Mouse (Mus musculus): ENCODE results near the gene 1700024P04Rik. TPM values are rescaled to one million over a fixed set of nuclear protein-coding genes. Genes with fewer than 3 reads are reported as not detected.

The 1700024P04Rik gene
- polyA plus RNA-seq, 1 experiment from 2014 or later, result not detected

DNA sequence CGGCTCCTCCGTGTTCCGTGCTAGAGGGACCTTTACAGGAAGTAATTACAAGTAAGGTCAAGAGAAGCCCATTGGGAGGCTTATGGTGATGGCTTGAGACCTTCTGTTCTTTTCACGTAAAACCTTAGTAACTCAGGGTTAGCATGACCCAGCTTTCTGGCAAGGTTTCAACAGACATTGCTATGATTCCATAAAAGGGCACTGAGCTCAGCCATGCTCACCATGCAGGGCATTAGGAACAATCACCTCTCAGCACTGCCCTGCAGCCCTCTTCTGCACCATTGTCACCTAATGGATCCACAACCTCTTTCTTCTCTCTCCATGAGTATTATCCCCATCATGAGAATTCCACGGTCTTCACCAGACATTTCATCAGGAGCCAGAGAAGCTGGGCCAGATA is 12.7 kb downstream of the 1700024P04Rik start:
- Histone ChIP-seq H3K27ac (ENCODE audit: low read depth, low read length) (no peak overlapping the region), H3K9me3 (ENCODE audit: control insufficient read depth, low read length) (no peaks in the 10 kb centered on the region), H3K27me3 (ENCODE audit: control insufficient read depth, insufficient read depth, low read length) (no peaks in the 10 kb centered on the region), H3K4me3 (ENCODE audit: low read depth, low read length) (no peak overlapping the region), H3K4me1 (replicated peaks; ENCODE audit: control insufficient read depth, insufficient read depth, low read length) (no peaks in the 10 kb centered on the region), H3K36me3 (ENCODE audit: control insufficient read depth, insufficient read depth, low read length) (no peaks in the 10 kb centered on the region), H3K4me2 (replicated peaks; ENCODE audit: low read depth, low read length) (no peak overlapping the region), H3K9ac (ENCODE audit: low read depth, low read length) (no peak overlapping the region)
- DNase-seq (ENCODE audit: low spot score) (no peak), ATAC-seq (ENCODE audit: low FRiP score) (no peak)
- WGBS, result 75% methylated on average over 5 of the region's 5 CpGs

DNA sequence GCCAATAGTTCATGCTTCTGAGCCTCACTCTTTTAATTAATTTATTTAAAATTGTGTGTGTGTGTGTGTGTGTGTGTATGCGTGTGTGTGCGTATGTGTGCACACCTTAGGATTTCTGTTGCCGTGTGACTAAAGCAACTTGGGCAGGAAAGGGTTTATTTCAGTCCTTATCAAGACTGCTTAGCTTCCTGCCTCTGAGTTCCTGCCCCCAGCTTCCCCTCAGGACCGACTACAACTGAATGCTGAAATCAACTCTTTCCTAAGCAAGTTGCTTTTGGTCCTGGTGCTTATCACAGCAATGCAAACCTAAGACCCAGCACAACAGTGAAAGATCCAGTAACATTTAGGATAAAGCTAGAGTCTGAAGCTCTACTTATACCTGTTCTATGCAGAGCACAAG is 15.8 kb downstream of the 1700024P04Rik start:
- H3K27me3 ChIP-seq (ENCODE audit: control insufficient read depth, insufficient read depth, low read length), result no peaks in the 10 kb centered on the region
- no peak overlapping the region for H3K4me3 ChIP-seq (ENCODE audit: low read depth, low read length)
- no peak for ATAC-seq (ENCODE audit: low FRiP score)
- no peaks in the 10 kb centered on the region for H3K9me3 ChIP-seq (ENCODE audit: control insufficient read depth, low read length)
- H3K4me2 ChIP-seq (replicated peaks; ENCODE audit: low read depth, low read length), result no peak overlapping the region
- no peak for DNase-seq (ENCODE audit: low spot score)
- H3K4me1 ChIP-seq (replicated peaks; ENCODE audit: control insufficient read depth, insufficient read depth, low read length), result no peaks in the 10 kb centered on the region
- H3K36me3 ChIP-seq (ENCODE audit: control insufficient read depth, insufficient read depth, low read length), result no peaks in the 10 kb centered on the region
- H3K9ac ChIP-seq (ENCODE audit: low read depth, low read length), result no peak overlapping the region
- WGBS, result 85% methylated on average over 4 of the region's 4 CpGs
- H3K27ac ChIP-seq (ENCODE audit: low read depth, low read length), result no peak overlapping the region

DNA sequence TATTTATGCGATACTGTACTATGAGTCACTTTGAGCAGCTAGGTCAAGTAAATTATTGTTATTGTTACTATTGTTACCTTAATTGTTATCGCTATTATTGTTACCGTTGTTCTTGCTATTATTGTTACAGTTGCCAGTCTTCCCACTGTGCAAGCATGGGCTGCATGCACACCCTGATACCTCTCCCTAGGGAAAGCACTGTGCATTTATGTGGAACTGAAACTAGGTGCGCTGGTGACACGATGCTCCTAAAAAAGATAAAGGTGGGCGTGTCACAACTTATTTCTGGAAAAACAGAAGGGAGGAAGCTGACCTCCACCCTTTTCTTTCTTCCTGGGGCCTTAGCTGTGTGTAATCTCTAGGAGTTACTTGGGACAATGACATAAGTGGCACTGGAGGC is 16.4 kb downstream of the 1700024P04Rik start:
- no peaks in the 10 kb centered on the region for H3K27me3 ChIP-seq (ENCODE audit: control insufficient read depth, insufficient read depth, low read length)
- H3K27ac ChIP-seq (ENCODE audit: low read depth, low read length), result no peak overlapping the region
- H3K9ac ChIP-seq (ENCODE audit: low read depth, low read length), result no peak overlapping the region
- H3K36me3 ChIP-seq (ENCODE audit: control insufficient read depth, insufficient read depth, low read length), result no peaks in the 10 kb centered on the region
- H3K9me3 ChIP-seq (ENCODE audit: control insufficient read depth, low read length), result no peaks in the 10 kb centered on the region
- no peak overlapping the region for H3K4me3 ChIP-seq (ENCODE audit: low read depth, low read length)
- no peaks in the 10 kb centered on the region for H3K4me1 ChIP-seq (replicated peaks; ENCODE audit: control insufficient read depth, insufficient read depth, low read length)
- ATAC-seq (ENCODE audit: low FRiP score), result no peak
- H3K4me2 ChIP-seq (replicated peaks; ENCODE audit: low read depth, low read length), result no peak overlapping the region
- no peak for DNase-seq (ENCODE audit: low spot score)
- WGBS, result 86% methylated on average over 6 of the region's 6 CpGs

GRCm38 (mm10) chr13:98966583-98966982 is 17.8 kb downstream of the 1700024P04Rik start:
- ATAC-seq (ENCODE audit: low FRiP score) (no peak), DNase-seq (ENCODE audit: low spot score) (no peak)
- H3K4me2 ChIP-seq (replicated peaks; ENCODE audit: low read depth, low read length), result no peak overlapping the region
- H3K9me3 ChIP-seq (ENCODE audit: control insufficient read depth, low read length), result no peaks in the 10 kb centered on the region
- no peak overlapping the region for H3K9ac ChIP-seq (ENCODE audit: low read depth, low read length)
- H3K27ac ChIP-seq (ENCODE audit: low read depth, low read length), result no peak overlapping the region
- WGBS, result 87% methylated on average over 5 of the region's 5 CpGs
- H3K4me3 ChIP-seq (ENCODE audit: low read depth, low read length), result no peak overlapping the region
- no peaks in the 10 kb centered on the region for H3K4me1 ChIP-seq (replicated peaks; ENCODE audit: control insufficient read depth, insufficient read depth, low read length)
- H3K36me3 ChIP-seq (ENCODE audit: control insufficient read depth, insufficient read depth, low read length), result no peaks in the 10 kb centered on the region
- no peaks in the 10 kb centered on the region for H3K27me3 ChIP-seq (ENCODE audit: control insufficient read depth, insufficient read depth, low read length)

- no peak overlapping the region for H3K4me3 ChIP-seq (ENCODE audit: low read depth, low read length)
- ATAC-seq (ENCODE audit: low FRiP score) (no peak), DNase-seq (ENCODE audit: low spot score) (no peak)
- no peaks in the 10 kb centered on the region for H3K4me1 ChIP-seq (replicated peaks; ENCODE audit: control insufficient read depth, insufficient read depth, low read length)
- H3K27me3 ChIP-seq (ENCODE audit: control insufficient read depth, insufficient read depth, low read length), result no peaks in the 10 kb centered on the region
- H3K27ac ChIP-seq (ENCODE audit: low read depth, low read length), result no peak overlapping the region
- H3K4me2 ChIP-seq (replicated peaks; ENCODE audit: low read depth, low read length), result no peak overlapping the region
- H3K9ac ChIP-seq (ENCODE audit: low read depth, low read length), result no peak overlapping the region
- 88% methylated on average over 1 of the region's 1 CpGs for WGBS
- no peaks in the 10 kb centered on the region for H3K9me3 ChIP-seq (ENCODE audit: control insufficient read depth, low read length)
- no peaks in the 10 kb centered on the region for H3K36me3 ChIP-seq (ENCODE audit: control insufficient read depth, insufficient read depth, low read length)
Measured at GRCm38 (mm10) chr13:98963612-98964011, 20.8 kb downstream of the 1700024P04Rik start.

DNA sequence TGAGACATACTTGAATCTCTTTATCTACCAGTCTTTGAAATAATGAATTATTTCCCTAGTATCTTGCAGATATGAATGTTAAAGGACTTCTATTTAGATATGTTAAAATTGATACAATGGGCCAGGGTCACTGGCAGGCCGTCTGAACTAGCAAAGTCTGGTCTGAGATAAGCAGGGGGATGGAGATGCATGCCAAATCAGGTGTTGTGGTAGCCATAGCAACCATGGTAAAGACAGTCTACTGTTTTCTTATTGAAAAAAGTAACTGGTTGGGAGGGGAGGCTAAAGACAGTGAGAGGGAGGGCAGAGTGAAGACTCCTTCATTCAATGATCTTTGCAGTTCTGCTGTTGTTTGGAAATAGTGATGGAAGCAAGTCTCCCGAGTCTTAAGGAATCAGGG is 26.2 kb downstream of the 1700024P04Rik start:
- no peak for ATAC-seq (ENCODE audit: low FRiP score)
- no peak overlapping the region for H3K4me3 ChIP-seq (ENCODE audit: low read depth, low read length)

DNA sequence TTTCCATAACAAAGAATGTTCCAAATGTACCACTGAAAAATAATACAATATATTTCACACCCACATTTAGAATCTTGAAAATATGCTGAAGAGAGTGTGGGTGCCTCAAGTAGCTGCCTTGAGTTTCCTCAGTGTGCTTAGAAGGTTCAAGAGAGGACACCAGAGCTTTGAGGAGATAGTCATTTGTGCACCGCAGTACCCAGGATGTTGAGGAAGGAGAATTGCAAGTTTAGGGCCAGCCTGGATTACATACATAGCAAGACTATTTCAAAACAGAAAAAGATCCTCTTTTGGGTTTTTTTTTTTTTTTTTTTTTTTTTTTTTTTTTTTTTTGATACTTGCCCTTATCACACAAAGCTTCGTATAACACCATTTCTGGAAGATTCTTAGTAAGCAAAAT is 28.2 kb downstream of the 1700024P04Rik start:
- DNase-seq (ENCODE audit: low spot score) (no peak), ATAC-seq (ENCODE audit: low FRiP score) (no peak)
- H3K27me3 ChIP-seq (ENCODE audit: control insufficient read depth, insufficient read depth, low read length), result no peaks in the 10 kb centered on the region
- H3K9me3 ChIP-seq (ENCODE audit: control insufficient read depth, low read length), result no peaks in the 10 kb centered on the region
- no peak overlapping the region for H3K9ac ChIP-seq (ENCODE audit: low read depth, low read length)
- no peak overlapping the region for H3K4me3 ChIP-seq (ENCODE audit: low read depth, low read length)
- no peak overlapping the region for H3K27ac ChIP-seq (ENCODE audit: low read depth, low read length)
- H3K4me2 ChIP-seq (replicated peaks; ENCODE audit: low read depth, low read length), result no peak overlapping the region
- no peaks in the 10 kb centered on the region for H3K36me3 ChIP-seq (ENCODE audit: control insufficient read depth, insufficient read depth, low read length)
- 87% methylated on average over 2 of the region's 2 CpGs for WGBS
- H3K4me1 ChIP-seq (replicated peaks; ENCODE audit: control insufficient read depth, insufficient read depth, low read length), result no peaks in the 10 kb centered on the region

More for the DNA sequence above, 26.2 kb downstream of the 1700024P04Rik start:
- no peak overlapping the region for H3K4me2 ChIP-seq (replicated peaks; ENCODE audit: low read depth, low read length)
- H3K36me3 ChIP-seq (ENCODE audit: control insufficient read depth, insufficient read depth, low read length), result no peaks in the 10 kb centered on the region
- H3K27ac ChIP-seq (ENCODE audit: low read depth, low read length), result no peak overlapping the region
- DNase-seq (ENCODE audit: low spot score), result peak; percentile 30
- 41% methylated on average over 2 of the region's 2 CpGs for WGBS
- no peaks in the 10 kb centered on the region for H3K27me3 ChIP-seq (ENCODE audit: control insufficient read depth, insufficient read depth, low read length)
- H3K4me1 ChIP-seq (replicated peaks; ENCODE audit: control insufficient read depth, insufficient read depth, low read length), result no peaks in the 10 kb centered on the region
- H3K9me3 ChIP-seq (ENCODE audit: control insufficient read depth, low read length), result no peaks in the 10 kb centered on the region
- no peak overlapping the region for H3K9ac ChIP-seq (ENCODE audit: low read depth, low read length)

DNA sequence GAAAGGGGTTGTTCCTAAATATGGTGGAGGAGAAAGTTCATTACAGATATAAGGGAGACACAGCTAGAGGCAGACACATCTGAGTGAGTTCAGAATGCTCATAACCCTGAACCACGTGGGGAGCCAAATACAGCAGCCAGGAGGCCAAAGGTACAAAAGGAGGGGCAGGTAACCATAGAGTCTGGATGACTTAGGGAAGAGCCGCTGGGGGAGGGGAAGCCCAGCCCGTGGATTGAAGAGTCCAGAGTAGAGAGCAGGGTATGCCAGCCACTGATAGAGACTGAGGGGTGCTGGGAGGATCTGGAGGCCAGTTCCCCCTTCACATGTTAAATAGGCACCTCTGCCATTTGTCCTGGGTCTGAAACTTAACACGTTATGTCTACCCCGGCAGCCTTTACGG is 28.7 kb downstream of the 1700024P04Rik start:
- H3K4me2 ChIP-seq (replicated peaks; ENCODE audit: low read depth, low read length), result no peak overlapping the region
- H3K27me3 ChIP-seq (ENCODE audit: control insufficient read depth, insufficient read depth, low read length), result no peaks in the 10 kb centered on the region
- no peak for ATAC-seq (ENCODE audit: low FRiP score)
- WGBS, result 71% methylated on average over 6 of the region's 6 CpGs
- H3K9me3 ChIP-seq (ENCODE audit: control insufficient read depth, low read length), result no peaks in the 10 kb centered on the region
- no peak overlapping the region for H3K9ac ChIP-seq (ENCODE audit: low read depth, low read length)
- H3K36me3 ChIP-seq (ENCODE audit: control insufficient read depth, insufficient read depth, low read length), result no peaks in the 10 kb centered on the region
- H3K4me1 ChIP-seq (replicated peaks; ENCODE audit: control insufficient read depth, insufficient read depth, low read length), result no peaks in the 10 kb centered on the region
- H3K4me3 ChIP-seq (ENCODE audit: low read depth, low read length), result no peak overlapping the region
- no peak overlapping the region for H3K27ac ChIP-seq (ENCODE audit: low read depth, low read length)
- DNase-seq (ENCODE audit: low spot score), result no peak

- no peaks in the 10 kb centered on the region for H3K36me3 ChIP-seq (ENCODE audit: control insufficient read depth, insufficient read depth, low read length)
- no peak overlapping the region for H3K4me2 ChIP-seq (replicated peaks; ENCODE audit: low read depth, low read length)
- ATAC-seq (ENCODE audit: low FRiP score), result no peak
- no peak overlapping the region for H3K4me3 ChIP-seq (ENCODE audit: low read depth, low read length)
- H3K9ac ChIP-seq (ENCODE audit: low read depth, low read length), result no peak overlapping the region
- H3K9me3 ChIP-seq (ENCODE audit: control insufficient read depth, low read length), result no peaks in the 10 kb centered on the region
- DNase-seq (ENCODE audit: low spot score), result no peak
- H3K27ac ChIP-seq (ENCODE audit: low read depth, low read length), result no peak overlapping the region
- H3K4me1 ChIP-seq (replicated peaks; ENCODE audit: control insufficient read depth, insufficient read depth, low read length), result no peaks in the 10 kb centered on the region
- H3K27me3 ChIP-seq (ENCODE audit: control insufficient read depth, insufficient read depth, low read length), result no peaks in the 10 kb centered on the region
- WGBS, result 67% methylated on average over 5 of the region's 5 CpGs
Measured at GRCm38 (mm10) chr13:98955226-98955625, 29.1 kb downstream of the 1700024P04Rik start.
